Mouse (Mus musculus): ENCODE results near the gene Gm20431. TPM values are rescaled to one million over a fixed set of nuclear protein-coding genes. Genes with fewer than 3 reads are reported as not detected.

Gm20431 gene
- polyA plus RNA-seq, 1 experiment from 2014 or later = 10.8 TPM

GRCm38 (mm10) chr2:167640279-167640678 is 21.0 kb downstream of the Gm20431 start:
- Histone ChIP-seq H3K9me3 (0 out of 2 replicates have a peak, but pooled peaks cover 3% of the 10 kb centered on the region), H3K36me3 (peaks cover 22% of the 10 kb centered on the region), H3K27me3 (no peaks in the 10 kb centered on the region), H3K9ac (no peak overlapping the region), H3K4me3 (no peak overlapping the region), H3K4me2 (replicated peaks) (no peak overlapping the region), H3K4me1 (no peaks in the 10 kb centered on the region), H3K27ac (no peak overlapping the region)
- ATAC-seq (ENCODE audit: insufficient number of reproducible peaks, insufficient read depth, low FRiP score, low TSS enrichment) = no peak
- 85% methylated on average over 3 of the region's 3 CpGs for WGBS

GRCm38 (mm10) chr2:167634865-167635512 is 26.3 kb downstream of the Gm20431 start:
- H3K9ac ChIP-seq = no peak overlapping the region
- WGBS = 76% methylated on average over 7 of the region's 7 CpGs
- H3K4me1 ChIP-seq = peaks cover 16% of the 10 kb centered on the region
- peak overlapping the region; percentile 50 for H3K4me2 ChIP-seq (replicated peaks)
- H3K27ac ChIP-seq = no peak overlapping the region
- no peaks in the 10 kb centered on the region for H3K36me3 ChIP-seq
- no peaks in the 10 kb centered on the region for H3K27me3 ChIP-seq
- H3K9me3 ChIP-seq = no peaks in the 10 kb centered on the region
- peak overlapping the region; percentile 25 for H3K4me3 ChIP-seq
- ATAC-seq (ENCODE audit: insufficient number of reproducible peaks, insufficient read depth, low FRiP score, low TSS enrichment) = no peak

- no peaks in the 10 kb centered on the region for H3K9me3 ChIP-seq
- H3K27ac ChIP-seq = peak overlapping the region; percentile 46; the same call in 1 of the 2 replicates
- H3K36me3 ChIP-seq = no peaks in the 10 kb centered on the region
- no peaks in the 10 kb centered on the region for H3K27me3 ChIP-seq
- H3K9ac ChIP-seq = no peak overlapping the region
- under 1% methylated on average over 15 of the region's 15 CpGs for WGBS
- H3K4me2 ChIP-seq (replicated peaks) = peak overlapping the region; percentile 50
- peak overlapping the region; percentile 25 for H3K4me3 ChIP-seq
- no peak for ATAC-seq (ENCODE audit: insufficient number of reproducible peaks, insufficient read depth, low FRiP score, low TSS enrichment)
- H3K4me1 ChIP-seq = peaks cover 21% of the 10 kb centered on the region
Measured at GRCm38 (mm10) chr2:167634338-167634770, 26.9 kb downstream of the Gm20431 start.

- Histone ChIP-seq H3K27ac (no peak overlapping the region), H3K4me3 (no peak overlapping the region), H3K9me3 (no peaks in the 10 kb centered on the region), H3K27me3 (no peaks in the 10 kb centered on the region), H3K4me1 (peaks cover 29% of the 10 kb centered on the region), H3K9ac (no peak overlapping the region), H3K36me3 (peaks cover 8% of the 10 kb centered on the region; the same call in 1 of the 2 replicates), H3K4me2 (replicated peaks) (no peak overlapping the region)
- 86% methylated on average over 6 of the region's 6 CpGs for WGBS
- ATAC-seq (ENCODE audit: insufficient number of reproducible peaks, insufficient read depth, low FRiP score, low TSS enrichment) = no peak
Measured at GRCm38 (mm10) chr2:167633537-167633872, 27.8 kb downstream of the Gm20431 start.

GRCm38 (mm10) chr2:167632731-167633536 is 28.4 kb downstream of the Gm20431 start:
- Histone ChIP-seq H3K4me1 (peaks cover 31% of the 10 kb centered on the region), H3K9me3 (no peaks in the 10 kb centered on the region), H3K27me3 (no peaks in the 10 kb centered on the region), H3K4me3 (peak overlapping the region; percentile 96; the same call in 1 of the 2 replicates), H3K36me3 (peaks cover 13% of the 10 kb centered on the region), H3K27ac (peak overlapping the region; percentile 89), H3K9ac (no peak overlapping the region), H3K4me2 (replicated peaks) (peak overlapping the region; percentile 82)
- no peak for ATAC-seq (ENCODE audit: insufficient number of reproducible peaks, insufficient read depth, low FRiP score, low TSS enrichment)
- 78% methylated on average over 12 of the region's 12 CpGs for WGBS

- H3K4me2 ChIP-seq (replicated peaks) = peak within 1 kb of the TSS; percentile 82
- H3K36me3 ChIP-seq = peaks cover 24% of the 10 kb centered on the region
- no peaks in the 10 kb centered on the region for H3K27me3 ChIP-seq
- peak within 1 kb of the TSS; percentile 89 for H3K27ac ChIP-seq
- H3K4me3 ChIP-seq = peak within 1 kb of the TSS; percentile 96
- H3K9me3 ChIP-seq = no peaks in the 10 kb centered on the region
- H3K9ac ChIP-seq = peak within 1 kb of the TSS; percentile 94
- peak; percentile 86 for ATAC-seq (ENCODE audit: insufficient number of reproducible peaks, insufficient read depth, low FRiP score, low TSS enrichment)
- peaks cover 31% of the 10 kb centered on the region for H3K4me1 ChIP-seq
- under 1% methylated on average over 74 of the region's 87 CpGs for WGBS
Measured at GRCm38 (mm10) chr2:167631591-167632448, 29.5 kb downstream of the Gm20431 start, which contains the start of gene Ube2v1. Gene Ube2v1 (minus strand): TSS chr2:167632095.

- peak; percentile 2; the same call in 1 of the 2 replicates for ATAC-seq (ENCODE audit: insufficient number of reproducible peaks, insufficient read depth, low FRiP score, low TSS enrichment)
- H3K4me2 ChIP-seq (replicated peaks) = peak overlapping the region; percentile 82
- no peaks in the 10 kb centered on the region for H3K9me3 ChIP-seq
- H3K36me3 ChIP-seq = peaks cover 26% of the 10 kb centered on the region
- peak overlapping the region; percentile 94 for H3K9ac ChIP-seq
- no peaks in the 10 kb centered on the region for H3K27me3 ChIP-seq
- H3K27ac ChIP-seq = peak overlapping the region; percentile 89
- peak overlapping the region; percentile 96 for H3K4me3 ChIP-seq
- H3K4me1 ChIP-seq = peaks cover 31% of the 10 kb centered on the region
- WGBS = under 1% methylated on average over 31 of the region's 31 CpGs
Measured at GRCm38 (mm10) chr2:167631181-167631590, 30.1 kb downstream of the Gm20431 start.

- peak overlapping the region; percentile 94 for H3K9ac ChIP-seq
- peak overlapping the region; percentile 82 for H3K4me2 ChIP-seq (replicated peaks)
- H3K4me1 ChIP-seq = peaks cover 35% of the 10 kb centered on the region
- peak overlapping the region; percentile 96 for H3K4me3 ChIP-seq
- H3K27me3 ChIP-seq = no peaks in the 10 kb centered on the region
- ATAC-seq (ENCODE audit: insufficient number of reproducible peaks, insufficient read depth, low FRiP score, low TSS enrichment) = no peak
- 74% methylated on average over 5 of the region's 5 CpGs for WGBS
- peaks cover 26% of the 10 kb centered on the region for H3K36me3 ChIP-seq
- H3K27ac ChIP-seq = peak overlapping the region; percentile 25; the same call in 1 of the 2 replicates
- no peaks in the 10 kb centered on the region for H3K9me3 ChIP-seq
Measured at GRCm38 (mm10) chr2:167630421-167630820, 30.9 kb downstream of the Gm20431 start.

GRCm38 (mm10) chr2:167629665-167630209 is 31.6 kb downstream of the Gm20431 start:
- H3K9me3 ChIP-seq = no peaks in the 10 kb centered on the region
- no peak overlapping the region for H3K9ac ChIP-seq
- ATAC-seq (ENCODE audit: insufficient number of reproducible peaks, insufficient read depth, low FRiP score, low TSS enrichment) = no peak
- H3K4me2 ChIP-seq (replicated peaks) = peak overlapping the region; percentile 82
- H3K4me1 ChIP-seq = peaks cover 36% of the 10 kb centered on the region
- 76% methylated on average over 11 of the region's 11 CpGs for WGBS
- H3K27ac ChIP-seq = no peak overlapping the region
- H3K36me3 ChIP-seq = peaks cover 26% of the 10 kb centered on the region
- H3K4me3 ChIP-seq = peak overlapping the region; percentile 96; the same call in 1 of the 2 replicates
- no peaks in the 10 kb centered on the region for H3K27me3 ChIP-seq

GRCm38 (mm10) chr2:167628872-167629271 is 32.4 kb downstream of the Gm20431 start:
- Histone ChIP-seq H3K36me3 (peaks cover 26% of the 10 kb centered on the region), H3K9me3 (no peaks in the 10 kb centered on the region), H3K4me2 (replicated peaks) (0 out of 2 replicates have a peak overlapping the region, but pooled peaks have one; percentile 2), H3K27me3 (no peaks in the 10 kb centered on the region), H3K27ac (peak overlapping the region; percentile 57; the same call in 1 of the 2 replicates), H3K4me1 (peaks cover 36% of the 10 kb centered on the region), H3K9ac (no peak overlapping the region), H3K4me3 (no peak overlapping the region)
- WGBS = 74% methylated on average over 4 of the region's 4 CpGs
- ATAC-seq (ENCODE audit: insufficient number of reproducible peaks, insufficient read depth, low FRiP score, low TSS enrichment) = no peak

- Histone ChIP-seq H3K27ac (no peak overlapping the region), H3K4me1 (peaks cover 31% of the 10 kb centered on the region), H3K27me3 (no peaks in the 10 kb centered on the region), H3K9me3 (no peaks in the 10 kb centered on the region), H3K36me3 (peaks cover 31% of the 10 kb centered on the region), H3K4me3 (no peak overlapping the region), H3K4me2 (replicated peaks) (no peak overlapping the region), H3K9ac (no peak overlapping the region)
- WGBS = 92% methylated on average over 7 of the region's 7 CpGs
- ATAC-seq (ENCODE audit: insufficient number of reproducible peaks, insufficient read depth, low FRiP score, low TSS enrichment) = no peak
Measured at GRCm38 (mm10) chr2:167627019-167627418, 34.3 kb downstream of the Gm20431 start.
